Mouse (Mus musculus): ENCODE results near the gene March6. TPM values are rescaled to one million over a fixed set of nuclear protein-coding genes. Genes with fewer than 3 reads are reported as not detected.

The March6 gene
- polyA plus RNA-seq, 1 experiment from 2014 or later, result 27.3 TPM

DNA sequence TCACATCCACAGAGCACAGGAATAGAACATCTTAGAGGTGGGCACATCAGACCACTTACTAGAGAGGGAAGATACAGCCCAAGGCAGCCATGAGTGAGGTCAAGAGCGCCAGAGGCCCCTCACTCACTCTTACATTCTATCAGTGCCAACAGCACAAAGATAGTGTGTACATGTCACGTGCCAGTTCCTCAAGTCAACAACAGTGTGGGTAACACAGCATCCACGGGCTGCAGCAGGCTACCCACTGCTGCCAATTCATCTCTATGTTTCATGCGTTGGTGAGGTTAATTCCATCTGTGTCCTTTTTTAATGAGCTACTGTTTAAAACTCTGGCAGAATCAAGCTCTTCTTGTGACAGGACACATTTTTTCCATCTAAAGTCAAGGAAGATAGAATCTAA is 88.2 kb downstream of the March6 start:
- H3K27me3 ChIP-seq, result no peaks in the 10 kb centered on the region
- H3K9me3 ChIP-seq, result no peaks in the 10 kb centered on the region
- no peaks in the 10 kb centered on the region for H3K36me3 ChIP-seq
- no peak overlapping the region for H3K27ac ChIP-seq
- no peak overlapping the region for H3K4me3 ChIP-seq
- WGBS, result 90% methylated on average over 4 of the region's 4 CpGs
- no peaks in the 10 kb centered on the region for H3K4me1 ChIP-seq
- H3K9ac ChIP-seq, result no peak overlapping the region
- no peak overlapping the region for H3K4me2 ChIP-seq
- no peak for ATAC-seq (ENCODE audit: borderline replicate concordance, extremely low read depth, low FRiP score, low TSS enrichment)

GRCm38 (mm10) chr15:31441996-31442395 is 88.9 kb downstream of the March6 start:
- 60% methylated on average over 6 of the region's 6 CpGs for WGBS
- ATAC-seq (ENCODE audit: borderline replicate concordance, extremely low read depth, low FRiP score, low TSS enrichment), result no peak
- H3K36me3 ChIP-seq, result no peaks in the 10 kb centered on the region
- no peak overlapping the region for H3K4me2 ChIP-seq
- no peaks in the 10 kb centered on the region for H3K4me1 ChIP-seq
- H3K9me3 ChIP-seq, result no peaks in the 10 kb centered on the region
- no peak overlapping the region for H3K9ac ChIP-seq
- no peak overlapping the region for H3K4me3 ChIP-seq
- H3K27ac ChIP-seq, result no peak overlapping the region
- H3K27me3 ChIP-seq, result no peaks in the 10 kb centered on the region

DNA sequence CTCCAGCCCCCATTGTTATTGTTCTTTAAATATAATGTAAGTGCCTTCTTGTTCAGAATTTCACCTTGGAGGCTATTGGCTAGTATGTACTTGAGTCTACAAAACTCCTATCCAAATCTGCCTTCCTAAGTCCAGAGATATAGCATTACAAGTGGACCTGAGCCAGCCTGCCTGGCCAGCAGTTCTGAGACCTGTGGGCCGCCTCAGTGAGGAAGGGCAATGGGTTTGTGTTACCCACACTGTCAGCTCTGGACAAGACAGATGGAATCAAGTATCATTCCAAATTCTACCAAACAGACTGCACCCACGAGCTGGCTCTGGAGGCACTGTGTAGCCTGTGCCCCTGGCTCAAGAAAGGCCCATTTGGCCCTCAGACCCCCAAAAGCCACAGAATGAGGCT is 94.0 kb downstream of the March6 start:
- Histone ChIP-seq H3K9ac (no peak overlapping the region), H3K9me3 (no peaks in the 10 kb centered on the region), H3K36me3 (no peaks in the 10 kb centered on the region), H3K4me3 (no peak overlapping the region), H3K27ac (no peak overlapping the region), H3K4me2 (no peak overlapping the region), H3K27me3 (no peaks in the 10 kb centered on the region), H3K4me1 (no peaks in the 10 kb centered on the region)
- ATAC-seq (ENCODE audit: borderline replicate concordance, extremely low read depth, low FRiP score, low TSS enrichment), result no peak
- 67% methylated on average over 2 of the region's 2 CpGs for WGBS

GRCm38 (mm10) chr15:31436083-31436482 is 94.8 kb downstream of the March6 start:
- no peak for ATAC-seq (ENCODE audit: borderline replicate concordance, extremely low read depth, low FRiP score, low TSS enrichment)
- 37% methylated on average over 1 of the region's 1 CpGs for WGBS
- no peaks in the 10 kb centered on the region for H3K27me3 ChIP-seq

DNA sequence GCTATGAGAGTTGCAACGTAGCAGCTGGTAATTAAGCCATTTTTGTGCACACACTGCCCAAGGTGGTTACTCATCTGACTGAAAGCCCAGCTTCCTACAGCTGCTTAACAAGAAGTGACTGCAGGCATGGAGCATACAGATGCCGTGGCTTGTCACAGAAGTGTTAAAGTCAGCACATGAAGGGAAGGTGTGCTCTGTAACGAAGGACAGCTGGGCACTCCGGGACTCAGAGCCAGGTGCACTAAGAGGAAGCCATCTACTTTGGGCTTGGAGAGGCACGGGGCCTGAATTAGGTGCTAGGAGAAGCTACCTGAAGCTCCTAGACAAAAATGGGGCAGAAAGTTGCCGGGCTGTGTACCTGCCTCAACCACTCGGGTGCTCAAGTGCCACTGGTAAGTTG is 97.1 kb downstream of the March6 start:
- WGBS, result 54% methylated on average over 7 of the region's 7 CpGs
- H3K27ac ChIP-seq, result no peak overlapping the region
- no peaks in the 10 kb centered on the region for H3K36me3 ChIP-seq
- no peak overlapping the region for H3K4me3 ChIP-seq
- H3K27me3 ChIP-seq, result no peaks in the 10 kb centered on the region
- no peak overlapping the region for H3K9ac ChIP-seq
- no peaks in the 10 kb centered on the region for H3K9me3 ChIP-seq
- H3K4me2 ChIP-seq, result no peak overlapping the region
- no peak for ATAC-seq (ENCODE audit: borderline replicate concordance, extremely low read depth, low FRiP score, low TSS enrichment)
- no peaks in the 10 kb centered on the region for H3K4me1 ChIP-seq

More at GRCm38 (mm10) chr15:31436083-31436482, 94.8 kb downstream of the March6 start:
- Histone ChIP-seq H3K4me3 (no peak overlapping the region), H3K9ac (no peak overlapping the region), H3K36me3 (no peaks in the 10 kb centered on the region), H3K27ac (no peak overlapping the region), H3K4me2 (no peak overlapping the region), H3K4me1 (no peaks in the 10 kb centered on the region), H3K9me3 (no peaks in the 10 kb centered on the region)

DNA sequence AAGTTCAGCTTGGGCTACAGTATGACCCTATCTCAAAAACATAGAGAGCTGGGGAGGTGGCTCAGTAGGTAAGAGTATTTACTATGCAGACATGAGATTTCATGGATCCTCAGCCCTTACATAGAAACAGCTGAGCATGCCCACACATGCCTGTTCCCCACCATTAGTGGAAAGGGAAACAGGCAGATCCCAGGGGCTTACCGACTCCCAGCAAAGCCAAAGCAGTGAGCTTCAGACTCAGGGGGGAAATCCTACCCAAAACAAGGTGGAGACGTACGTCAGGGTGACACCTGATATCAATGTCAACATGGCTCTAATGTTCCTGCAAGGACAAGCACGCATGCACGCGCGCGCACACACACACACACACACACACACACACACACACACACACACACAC is 99.0 kb downstream of the March6 start:
- H3K27ac ChIP-seq, result no peak overlapping the region
- H3K4me3 ChIP-seq, result no peak overlapping the region
- ATAC-seq (ENCODE audit: borderline replicate concordance, extremely low read depth, low FRiP score, low TSS enrichment), result no peak

GRCm38 (mm10) chr15:31430014-31430413 is 100.8 kb downstream of the March6 start:
- Histone ChIP-seq H3K36me3 (no peaks in the 10 kb centered on the region), H3K27me3 (no peaks in the 10 kb centered on the region), H3K4me1 (0 out of 2 replicates have a peak, but pooled peaks cover 3% of the 10 kb centered on the region), H3K4me3 (no peak overlapping the region), H3K9me3 (no peaks in the 10 kb centered on the region), H3K4me2 (no peak overlapping the region), H3K9ac (no peak overlapping the region), H3K27ac (no peak overlapping the region)
- no peak for ATAC-seq (ENCODE audit: borderline replicate concordance, extremely low read depth, low FRiP score, low TSS enrichment)
- 72% methylated on average over 2 of the region's 2 CpGs for WGBS

More for the DNA sequence above, 99.0 kb downstream of the March6 start:
- Histone ChIP-seq H3K4me2 (no peak overlapping the region), H3K27me3 (no peaks in the 10 kb centered on the region), H3K9me3 (no peaks in the 10 kb centered on the region), H3K36me3 (no peaks in the 10 kb centered on the region), H3K9ac (no peak overlapping the region), H3K4me1 (0 out of 2 replicates have a peak, but pooled peaks cover 3% of the 10 kb centered on the region)
- 85% methylated on average over 8 of the region's 8 CpGs for WGBS

DNA sequence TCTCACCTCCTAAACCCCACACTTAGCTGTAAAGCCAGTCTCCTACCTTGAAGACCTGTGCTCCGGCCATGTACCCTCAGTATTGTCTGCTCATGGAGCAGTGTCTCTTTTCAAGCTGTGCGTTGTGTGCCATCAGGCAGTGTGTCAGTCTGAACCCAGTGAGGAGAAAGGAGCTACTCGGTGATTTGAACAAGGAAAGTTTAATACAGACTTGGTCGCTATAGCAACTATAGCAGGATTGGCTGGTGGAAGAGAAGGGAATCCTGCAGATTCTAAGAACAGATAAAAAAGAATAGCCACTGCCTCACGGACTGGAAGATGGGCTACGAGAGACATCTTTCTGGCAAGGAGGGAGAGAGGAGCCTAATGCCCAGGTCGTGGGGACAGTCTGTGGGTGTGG is 101.4 kb downstream of the March6 start:
- ATAC-seq (ENCODE audit: borderline replicate concordance, extremely low read depth, low FRiP score, low TSS enrichment), result no peak
- H3K27me3 ChIP-seq, result no peaks in the 10 kb centered on the region
- WGBS, result 65% methylated on average over 7 of the region's 7 CpGs
- no peaks in the 10 kb centered on the region for H3K36me3 ChIP-seq
- H3K9me3 ChIP-seq, result no peaks in the 10 kb centered on the region
- H3K9ac ChIP-seq, result no peak overlapping the region
- no peak overlapping the region for H3K4me2 ChIP-seq
- H3K4me1 ChIP-seq, result 0 out of 2 replicates have a peak, but pooled peaks cover 3% of the 10 kb centered on the region
- no peak overlapping the region for H3K4me3 ChIP-seq
- no peak overlapping the region for H3K27ac ChIP-seq

DNA sequence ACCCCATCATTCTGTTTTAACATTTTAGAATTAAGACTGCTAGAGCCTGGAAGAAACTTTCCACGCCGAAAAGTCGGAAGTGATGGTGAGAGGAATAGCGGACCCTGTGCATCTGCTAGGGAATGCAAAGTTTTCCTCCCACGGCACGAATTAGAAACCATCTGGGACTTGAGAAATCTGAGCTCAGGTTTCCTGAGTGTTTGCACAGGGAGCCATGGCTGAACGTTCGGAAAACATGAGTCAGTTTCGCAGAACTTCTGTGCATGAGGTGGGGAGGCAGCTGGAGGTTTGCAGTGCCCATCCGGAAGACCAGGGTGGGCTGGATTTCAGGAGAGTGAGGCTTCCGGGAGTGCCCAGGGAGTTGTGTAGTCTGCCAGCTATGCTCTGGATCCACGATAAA is 102.3 kb downstream of the March6 start:
- 40% methylated on average over 12 of the region's 12 CpGs for WGBS
- no peak overlapping the region for H3K9ac ChIP-seq
- no peak overlapping the region for H3K27ac ChIP-seq
- no peaks in the 10 kb centered on the region for H3K27me3 ChIP-seq
- H3K9me3 ChIP-seq, result no peaks in the 10 kb centered on the region
- ATAC-seq (ENCODE audit: borderline replicate concordance, extremely low read depth, low FRiP score, low TSS enrichment), result no peak
- H3K4me3 ChIP-seq, result no peak overlapping the region
- H3K4me1 ChIP-seq, result 0 out of 2 replicates have a peak, but pooled peaks cover 3% of the 10 kb centered on the region
- H3K36me3 ChIP-seq, result no peaks in the 10 kb centered on the region
- no peak overlapping the region for H3K4me2 ChIP-seq

- 55% methylated on average over 3 of the region's 3 CpGs for WGBS
- no peak overlapping the region for H3K4me3 ChIP-seq
Observed at GRCm38 (mm10) chr15:31427390-31427789, 103.5 kb downstream of the March6 start.

GRCm38 (mm10) chr15:31426066-31426706 is 104.7 kb downstream of the March6 start:
- Histone ChIP-seq H3K27me3 (no peaks in the 10 kb centered on the region), H3K9ac (no peak overlapping the region), H3K4me1 (peaks cover 8% of the 10 kb centered on the region; the same call in 1 of the 2 replicates), H3K4me2 (no peak overlapping the region), H3K9me3 (no peaks in the 10 kb centered on the region), H3K4me3 (no peak overlapping the region), H3K36me3 (no peaks in the 10 kb centered on the region), H3K27ac (no peak overlapping the region)
- ATAC-seq (ENCODE audit: borderline replicate concordance, extremely low read depth, low FRiP score, low TSS enrichment), result no peak
- 32% methylated on average over 8 of the region's 8 CpGs for WGBS

More at GRCm38 (mm10) chr15:31427390-31427789, 103.5 kb downstream of the March6 start:
- H3K4me1 ChIP-seq, result peaks cover 8% of the 10 kb centered on the region; the same call in 1 of the 2 replicates
- no peaks in the 10 kb centered on the region for H3K9me3 ChIP-seq
- no peak for ATAC-seq (ENCODE audit: borderline replicate concordance, extremely low read depth, low FRiP score, low TSS enrichment)
- H3K27ac ChIP-seq, result no peak overlapping the region
- no peak overlapping the region for H3K9ac ChIP-seq
- H3K4me2 ChIP-seq, result no peak overlapping the region
- H3K36me3 ChIP-seq, result no peaks in the 10 kb centered on the region
- H3K27me3 ChIP-seq, result no peaks in the 10 kb centered on the region

DNA sequence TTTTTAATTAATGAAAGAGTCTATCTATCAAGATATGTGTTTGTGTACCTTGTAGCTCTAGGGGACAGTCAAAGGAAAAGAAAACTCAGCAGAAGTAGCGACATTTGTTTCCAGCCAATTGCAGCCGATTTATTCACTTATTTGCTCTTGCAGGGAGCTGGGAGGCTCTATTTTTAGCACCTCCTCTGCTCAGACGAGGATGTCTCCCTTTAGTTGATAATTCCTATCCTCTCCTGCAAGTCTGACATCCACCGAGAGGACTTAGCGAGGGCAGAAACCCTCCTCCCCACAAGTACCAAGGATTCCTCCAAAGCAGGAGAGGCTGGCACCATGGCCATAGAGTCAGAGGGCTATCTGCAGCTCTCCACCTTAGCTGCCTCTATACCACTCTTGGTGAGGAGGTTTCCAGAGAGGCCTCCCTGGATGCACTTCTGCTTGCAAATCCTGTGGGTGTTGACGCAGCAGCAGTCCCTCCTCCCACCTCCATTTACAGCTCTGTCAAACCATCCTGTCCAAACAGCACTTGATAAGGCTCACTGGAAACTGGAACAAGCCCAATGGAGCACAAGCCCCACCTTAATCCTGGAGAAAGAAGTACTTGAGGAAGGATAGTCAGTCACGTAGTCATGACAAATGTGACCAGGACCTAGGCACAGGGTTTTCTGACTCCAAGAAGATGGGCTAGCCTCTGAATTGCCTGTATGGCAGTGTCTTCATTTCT is 108.0 kb downstream of the March6 start:
- Histone ChIP-seq H3K27me3 (no peaks in the 10 kb centered on the region), H3K27ac (no peak overlapping the region), H3K4me3 (no peak overlapping the region), H3K9me3 (no peaks in the 10 kb centered on the region), H3K4me1 (peaks cover 7% of the 10 kb centered on the region; the same call in 1 of the 2 replicates), H3K9ac (no peak overlapping the region), H3K4me2 (no peak overlapping the region), H3K36me3 (no peaks in the 10 kb centered on the region)
- ATAC-seq (ENCODE audit: borderline replicate concordance, extremely low read depth, low FRiP score, low TSS enrichment), result no peak
- WGBS, result 27% methylated on average over 7 of the region's 7 CpGs

Measured in lung, embryonic 15.5 days (tissue).